Mouse (Mus musculus) embryonic fibroblast, embryonic 13.5 days (primary cell): ENCODE data around the gene Zfyve21.

Experiments
- CTCF ChIP-seq: IDR thresholded peaks from 2 replicates; pipeline ENCODE4 v1.5.1; 2011; ENCODE audit warnings: mild to moderate bottlenecking, control low read depth, low read length, moderate library complexity, borderline replicate concordance; ENCODE audit not compliant: insufficient read depth
- POLR2A ChIP-seq: IDR thresholded peaks from 2 replicates; pipeline ENCODE4 v1.6.1; 2011; ENCODE audit warnings: low read depth, mild to moderate bottlenecking, control low read depth, low read length, moderate library complexity

GRCm38 (mm10) chr12:111774845-111775244, 39.1 kb upstream of the Zfyve21 start:
- TF ChIP-seq CTCF (no peak), POLR2A (no peak)
